Mouse (Mus musculus): ENCODE results near the gene Ncoa6.
"Not testable (repeated sequence)": the region's sequence is repeated elsewhere in the genome, so short reads cannot be mapped to it uniquely, and the experiment has no call there.

The Ncoa6 gene

GRCm38 (mm10) chr2:155473570-155474088 is at the start of gene Ncoa6:
Gene Ncoa6 (minus strand): TSS chr2:155473894.
- peak; percentile 80 to 88 for DNase-seq

DNA sequence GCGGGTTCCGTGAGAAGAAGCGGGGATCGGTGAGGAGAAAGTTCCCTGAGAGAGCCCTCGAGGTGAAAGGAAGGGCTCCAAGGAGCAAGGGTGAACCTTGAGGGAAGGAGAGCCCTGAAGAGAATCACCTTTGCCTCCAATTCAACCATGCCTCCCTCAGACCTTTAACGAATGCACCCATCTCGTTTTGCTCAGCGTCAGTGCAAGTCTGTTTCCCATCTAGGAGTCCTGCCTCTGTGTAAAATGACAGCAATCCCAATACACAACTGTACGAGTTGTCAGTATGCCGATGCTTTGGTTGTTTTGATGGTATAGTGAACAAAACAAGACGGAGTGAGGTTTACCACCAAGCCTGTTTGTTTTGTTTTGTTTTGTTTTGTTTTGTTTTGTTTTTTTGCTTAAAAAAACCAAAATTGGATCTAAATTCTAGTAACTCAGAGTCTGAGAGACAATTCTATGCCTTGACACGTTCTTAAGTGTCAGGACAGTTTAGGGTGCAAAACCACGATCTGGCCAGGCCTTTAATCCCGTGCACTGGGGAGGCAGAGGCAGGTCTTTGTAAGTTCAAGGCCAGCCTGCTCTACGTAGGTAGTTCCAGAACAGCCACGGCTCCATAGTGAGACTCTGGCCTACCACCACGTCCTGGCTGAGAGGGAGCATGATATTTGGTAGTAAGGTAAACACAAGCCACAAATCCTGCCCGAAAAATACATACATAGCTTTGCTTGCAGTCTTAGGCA is 45.0 kb upstream of the Ncoa6 start:
- DNase-seq: no peak

- peak; percentile 99 to 100 for DNase-seq
Measured at GRCm38 (mm10) chr2:155517455-155518423, 44.0 kb upstream of the Ncoa6 start, which contains the start of the genes Acss2 and Ggt7. Gene Acss2 (plus strand): TSS chr2:155517948. Gene Ggt7 (minus strand): TSS chr2:155518237.

GRCm38 (mm10) chr2:155515941-155516340 is 42.2 kb upstream of the Ncoa6 start:
- peak; percentile 79 for DNase-seq

GRCm38 (mm10) chr2:155514666-155515065 is 41.0 kb upstream of the Ncoa6 start:
- peak; percentile 81 to 84 for DNase-seq

DNA sequence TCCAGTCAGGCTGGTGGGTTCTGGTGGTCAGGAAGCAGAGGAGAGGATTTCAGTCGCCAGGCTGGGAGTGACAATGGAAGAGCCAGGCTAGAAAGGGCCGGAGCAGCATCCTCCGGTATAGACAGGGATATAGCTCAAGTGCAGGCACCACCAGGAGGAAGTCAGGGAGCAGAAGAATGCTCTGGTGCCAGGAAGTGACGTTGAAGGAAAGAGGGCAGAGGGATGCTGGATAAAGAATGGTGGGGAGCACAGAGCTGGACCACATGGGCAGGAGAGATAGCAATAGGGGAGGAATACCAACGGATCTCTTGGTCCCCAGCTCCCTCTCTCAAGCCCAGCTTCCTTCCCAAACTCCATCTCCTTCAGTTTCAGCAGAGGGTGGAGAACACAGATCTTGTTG is 39.8 kb upstream of the Ncoa6 start:
- DNase-seq: no peak

- DNase-seq: peak; percentile 67 to 74
Measured at GRCm38 (mm10) chr2:155512479-155512878, 38.8 kb upstream of the Ncoa6 start.

- no peak for DNase-seq
Measured at GRCm38 (mm10) chr2:155507721-155508470, 34.2 kb upstream of the Ncoa6 start.

- no peak for DNase-seq
Measured at GRCm38 (mm10) chr2:155505811-155506210, 32.1 kb upstream of the Ncoa6 start.

- DNase-seq: peak; percentile 20 to 40
Measured at GRCm38 (mm10) chr2:155504440-155505355, 31.0 kb upstream of the Ncoa6 start.

DNA sequence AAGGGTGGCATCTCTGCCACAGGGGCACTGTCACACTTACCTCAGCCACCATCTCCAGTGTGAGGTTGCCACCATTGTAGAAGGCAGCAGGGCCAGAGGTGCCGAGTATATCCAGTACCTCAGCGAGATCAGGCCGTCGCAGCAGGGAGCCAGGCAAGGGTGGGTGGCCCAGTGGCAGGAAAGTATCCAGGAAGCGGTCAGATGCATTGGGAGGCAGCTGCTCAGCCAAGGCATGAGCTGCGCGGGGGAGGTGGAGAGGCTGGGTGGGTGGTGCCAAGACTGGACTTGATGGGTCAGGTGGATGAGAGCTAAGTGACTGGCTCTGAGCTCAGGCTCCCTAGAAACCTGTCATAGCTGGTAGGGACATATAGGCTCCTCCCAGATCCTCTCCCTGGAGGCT is 28.9 kb upstream of the Ncoa6 start:
- peak; percentile 13 to 37 for DNase-seq

DNA sequence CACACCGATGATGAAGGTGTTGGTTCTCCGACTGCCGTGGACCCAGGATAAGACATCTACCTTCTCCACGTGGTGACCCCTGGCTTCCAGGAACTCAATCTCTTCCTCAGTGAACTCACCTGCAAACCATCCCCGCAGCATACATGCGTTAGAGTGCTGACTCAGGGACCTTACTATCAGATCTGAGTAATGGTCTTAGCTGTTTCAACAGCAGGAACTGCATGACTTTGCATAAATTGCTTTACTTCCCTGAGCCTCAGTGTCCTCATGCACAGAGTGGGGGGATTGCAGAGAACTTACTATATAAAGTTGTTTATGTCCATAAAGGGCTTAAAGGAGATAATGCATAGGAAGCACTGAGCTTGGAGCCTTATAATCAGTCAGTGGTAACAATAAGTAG is 17.3 kb upstream of the Ncoa6 start:
- DNase-seq: no peak

GRCm38 (mm10) chr2:155482021-155482420 is 8.3 kb upstream of the Ncoa6 start:
- peak; percentile 85 to 87 for DNase-seq

DNA sequence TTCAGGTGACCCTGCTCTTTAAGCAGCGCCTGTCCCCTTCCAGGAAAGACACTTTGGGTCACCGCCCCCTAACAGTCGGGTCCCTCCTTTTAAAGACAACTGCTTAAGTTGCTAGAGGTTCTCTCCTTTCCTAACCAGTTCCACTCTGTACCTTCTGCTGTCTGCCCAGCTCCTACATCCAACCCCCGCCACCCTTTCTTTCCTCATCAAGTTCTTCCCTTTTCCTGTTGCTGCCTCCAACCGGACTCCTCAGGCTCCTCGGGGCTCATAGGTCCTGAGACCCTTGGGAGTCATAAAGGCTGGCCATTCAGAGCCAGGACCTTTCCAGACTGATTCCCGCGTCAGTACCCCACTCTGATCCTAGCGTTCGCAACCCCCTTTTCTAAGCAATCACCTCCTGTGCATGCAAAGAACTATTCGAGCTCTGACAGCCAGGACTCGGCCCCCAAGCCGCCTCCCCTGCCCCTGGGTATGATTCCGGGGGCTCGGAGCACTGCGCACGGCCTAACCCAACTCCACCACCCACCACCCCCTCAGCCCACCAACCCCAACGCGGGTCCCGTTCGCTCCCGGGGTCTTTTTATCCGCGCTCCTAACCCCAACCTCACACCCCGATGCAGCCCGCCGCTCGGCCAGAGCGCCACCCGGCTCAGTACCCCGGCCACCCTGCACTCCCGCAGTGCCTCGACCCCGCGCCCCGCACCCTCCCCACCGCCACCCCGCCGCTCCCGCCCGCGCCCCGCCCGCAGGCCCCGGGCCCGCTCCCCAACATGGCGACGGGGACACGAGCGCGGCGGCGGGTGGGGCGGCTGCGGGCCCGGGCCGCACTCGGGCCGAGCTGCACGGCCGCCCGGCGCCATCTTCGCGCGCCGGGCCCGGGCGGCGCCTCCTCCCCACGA is 774 bp downstream of the Ncoa6 start:
- peak; percentile 58 to 71 for DNase-seq

GRCm38 (mm10) chr2:155466861-155467260 is 6.8 kb downstream of the Ncoa6 start:
- DNase-seq: no peak

GRCm38 (mm10) chr2:155453591-155453990 is 20.1 kb downstream of the Ncoa6 start:
- DNase-seq: no peak

GRCm38 (mm10) chr2:155451256-155451655 is 22.4 kb downstream of the Ncoa6 start:
- no peak for DNase-seq

DNA sequence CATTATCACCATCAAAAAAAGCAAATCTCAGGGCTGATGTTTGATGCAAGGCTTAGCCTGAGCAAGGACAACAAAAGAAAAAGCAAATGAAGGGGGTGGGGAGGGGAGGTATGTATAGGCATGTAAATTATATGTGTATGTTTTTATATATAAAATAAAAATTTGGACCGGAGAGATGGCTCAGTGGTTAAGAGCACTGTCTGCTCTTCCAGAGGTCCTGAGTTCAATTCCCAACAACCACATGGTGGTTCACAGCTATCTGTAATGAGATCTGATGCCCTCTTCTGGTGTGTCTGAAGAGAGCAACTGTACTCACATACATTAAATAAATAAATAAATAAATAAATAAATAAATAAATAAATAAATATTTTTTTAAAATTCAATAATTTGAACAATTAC is 25.8 kb downstream of the Ncoa6 start:
- DNase-seq: not testable (repeated sequence)

GRCm38 (mm10) chr2:155443446-155443845 is 30.2 kb downstream of the Ncoa6 start:
- no peak for DNase-seq

- no peak for DNase-seq
Measured at GRCm38 (mm10) chr2:155442916-155443315, 30.8 kb downstream of the Ncoa6 start.

All from kidney, postnatal 4 days (tissue).